In the genomic region with DNA sequence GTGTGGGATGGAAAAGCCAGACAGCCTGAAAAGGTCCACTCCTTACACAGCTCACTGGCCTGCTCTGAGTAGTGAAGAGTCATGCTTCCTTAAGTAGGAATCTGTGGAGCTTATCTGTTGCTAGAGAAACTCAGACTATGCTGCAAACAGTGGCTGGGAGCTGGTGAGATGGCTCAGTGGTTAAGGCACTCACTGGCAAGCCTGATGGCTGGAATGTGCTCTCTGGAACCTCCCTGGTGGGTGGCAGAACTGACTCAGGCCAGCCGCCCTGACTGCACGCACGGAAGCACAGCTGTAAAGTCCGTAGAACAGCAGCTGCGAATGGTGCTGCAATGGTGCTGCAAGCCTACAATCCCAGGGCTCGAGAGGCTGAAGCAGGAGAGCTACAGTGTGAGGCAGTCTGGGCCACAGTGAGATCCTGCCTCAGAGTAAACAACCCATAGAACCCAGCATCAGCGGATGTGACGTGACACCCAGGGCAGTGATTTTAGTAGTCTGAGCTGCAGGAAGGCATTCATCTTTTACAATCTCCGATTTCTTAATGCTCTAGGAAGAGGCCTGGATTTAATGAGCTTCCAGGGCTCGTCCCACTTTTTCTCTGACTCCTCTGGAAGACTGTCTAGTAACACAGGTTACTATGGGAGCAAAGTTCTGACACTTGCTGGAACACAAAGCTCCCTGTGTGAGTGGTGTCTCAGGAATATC, we compare ENCODE assay signal across 19 mouse cellular contexts. TPM values are rescaled to one million over a fixed set of nuclear protein-coding genes. Genes with fewer than 3 reads are reported as not detected.
DNase-seq lines count a peak whose midpoint lies in the region; ATAC-seq and TF ChIP-seq lines count a peak whose summit lies in the region.
"Had no signal": no experiment of that assay in that cellular context is flagged by ENCODE, and none has a peak within 500 bp of the region (broad histone marks: within the 10 kb centered on the region; RNA-seq: fewer than 3 reads in every experiment).

No protein-coding gene starts in this region.

- no peak for ATAC-seq in hindbrain, embryonic 13.5 days (ENCODE audit: low FRiP score)
- no peak for ATAC-seq in hindbrain, embryonic 12.5 days (ENCODE audit: low FRiP score)
- ATAC-seq in midbrain, embryonic 11.5 days (ENCODE audit: low FRiP score), result no peak
- ATAC-seq in midbrain, embryonic 15.5 days (replicated peaks), result no peak
- ATAC-seq in kidney, postnatal 0 days (replicated peaks; ENCODE audit: low FRiP score, low read depth), result peak; percentile 89
- ATAC-seq: forebrain, embryonic 16.5 days had no signal

- peaks cover 4% of the 10 kb centered on the region; the same call in 1 of the 2 replicates for H3K4me1 ChIP-seq in hindbrain, embryonic 13.5 days (replicated peaks)
- H3K4me1 ChIP-seq in hindbrain, embryonic 12.5 days, result no peaks in the 10 kb centered on the region
- H3K4me1 ChIP-seq in midbrain, embryonic 11.5 days (ENCODE audit: control insufficient read depth, insufficient read depth, low read length), result no peaks in the 10 kb centered on the region
- H3K4me1 ChIP-seq in midbrain, embryonic 15.5 days, result no peaks in the 10 kb centered on the region
- H3K4me1 ChIP-seq in kidney, postnatal 0 days (replicated peaks; ENCODE audit: insufficient read depth, low read length), result peaks cover 3% of the 10 kb centered on the region; the same call in 1 of the 2 replicates
- H3K4me1 ChIP-seq: heart, embryonic 15.5 days; neural tube, embryonic 12.5 days had no signal

- WGBS in hindbrain, embryonic 13.5 days, result 82% methylated on average over 10 of the region's 10 CpGs
- WGBS in hindbrain, embryonic 12.5 days, result 76% methylated on average over 10 of the region's 10 CpGs
- 75% methylated on average over 10 of the region's 10 CpGs for WGBS in midbrain, embryonic 11.5 days
- 68% methylated on average over 10 of the region's 10 CpGs for WGBS in midbrain, embryonic 15.5 days
- 27% methylated on average over 10 of the region's 10 CpGs for WGBS in kidney, postnatal 0 days

- peaks cover 37% of the 10 kb centered on the region for H3K36me3 ChIP-seq in hindbrain, embryonic 13.5 days
- H3K36me3 ChIP-seq in hindbrain, embryonic 12.5 days, result peaks cover 33% of the 10 kb centered on the region
- H3K36me3 ChIP-seq in midbrain, embryonic 11.5 days (ENCODE audit: control insufficient read depth, insufficient read depth, low read length), result peaks cover 2% of the 10 kb centered on the region; the same call in 1 of the 2 replicates
- H3K36me3 ChIP-seq in midbrain, embryonic 15.5 days (replicated peaks), result no peaks in the 10 kb centered on the region
- peaks cover 7% of the 10 kb centered on the region; the same call in 1 of the 2 replicates for H3K36me3 ChIP-seq in kidney, postnatal 0 days (ENCODE audit: insufficient read depth, low read length)

- DNase-seq in midbrain, embryonic 11.5 days (ENCODE audit: low spot score, missing footprints), result peak; percentile 61
- DNase-seq in kidney, postnatal 0 days (ENCODE audit: low spot score), result peak; percentile 81
- DNase-seq in gastrocnemius, adult 18-20 months (ENCODE audit: low spot score), result no peak
- DNase-seq in right cerebral cortex, adult 2 months (ENCODE audit: low spot score in 2 of 2), result no peak
- no peak for DNase-seq in cerebellum, postnatal 10 days
- DNase-seq: adrenal gland, postnatal 10 days; cerebellum, adult 11-12 months; liver; lung, adult 2 months had no signal

- H3K9me3 ChIP-seq in hindbrain, embryonic 13.5 days, result no peaks in the 10 kb centered on the region
- H3K9me3 ChIP-seq in hindbrain, embryonic 12.5 days (replicated peaks), result no peaks in the 10 kb centered on the region
- no peaks in the 10 kb centered on the region for H3K9me3 ChIP-seq in midbrain, embryonic 11.5 days (ENCODE audit: control insufficient read depth, low read length)
- no peaks in the 10 kb centered on the region for H3K9me3 ChIP-seq in midbrain, embryonic 15.5 days
- H3K9me3 ChIP-seq in kidney, postnatal 0 days (replicated peaks; ENCODE audit: low read length), result no peaks in the 10 kb centered on the region
- H3K9me3 ChIP-seq: embryonic facial prominence, embryonic 13.5 days; heart, embryonic 15.5 days; neural tube, embryonic 12.5 days had no signal

- peak; percentile 22; the same call in 1 of the 2 replicates for TF ChIP-seq CTCF in kidney, postnatal 0 days (IDR thresholded peaks at IDR 0.05; ENCODE audit: low read depth)

- H3K27me3 ChIP-seq in hindbrain, embryonic 13.5 days, result no peaks in the 10 kb centered on the region
- no peaks in the 10 kb centered on the region for H3K27me3 ChIP-seq in hindbrain, embryonic 12.5 days
- no peaks in the 10 kb centered on the region for H3K27me3 ChIP-seq in midbrain, embryonic 11.5 days (ENCODE audit: control insufficient read depth, insufficient read depth, low read length)
- H3K27me3 ChIP-seq in midbrain, embryonic 15.5 days (replicated peaks), result no peaks in the 10 kb centered on the region
- no peaks in the 10 kb centered on the region for H3K27me3 ChIP-seq in kidney, postnatal 0 days (ENCODE audit: insufficient read depth, low read length)
- H3K27me3 ChIP-seq: CH12.LX; embryonic facial prominence, embryonic 13.5 days; heart, embryonic 15.5 days; neural tube, embryonic 12.5 days had no signal

- H3K4me3 ChIP-seq in hindbrain, embryonic 13.5 days, result no peak overlapping the region
- no peak overlapping the region for H3K4me3 ChIP-seq in hindbrain, embryonic 12.5 days
- H3K4me3 ChIP-seq in midbrain, embryonic 11.5 days (ENCODE audit: low read depth, low read length), result no peak overlapping the region
- H3K4me3 ChIP-seq in midbrain, embryonic 15.5 days, result no peak overlapping the region
- no peak overlapping the region for H3K4me3 ChIP-seq in kidney, postnatal 0 days (replicated peaks; ENCODE audit: low read depth, low read length)
- H3K4me3 ChIP-seq: embryonic facial prominence, embryonic 13.5 days; heart, embryonic 15.5 days; neural tube, embryonic 12.5 days had no signal

- peak overlapping the region; percentile 19; the same call in 1 of the 2 replicates for H3K9ac ChIP-seq in hindbrain, embryonic 13.5 days
- no peak overlapping the region for H3K9ac ChIP-seq in hindbrain, embryonic 12.5 days
- H3K9ac ChIP-seq in midbrain, embryonic 11.5 days (ENCODE audit: low read length), result no peak overlapping the region
- H3K9ac ChIP-seq in midbrain, embryonic 15.5 days, result no peak overlapping the region
- H3K9ac ChIP-seq in kidney, postnatal 0 days (ENCODE audit: low read depth, low read length), result no peak overlapping the region
- H3K9ac ChIP-seq: embryonic facial prominence, embryonic 13.5 days; heart, embryonic 15.5 days; neural tube, embryonic 12.5 days had no signal

- H3K4me2 ChIP-seq in hindbrain, embryonic 13.5 days, result no peak overlapping the region
- H3K4me2 ChIP-seq in hindbrain, embryonic 12.5 days (replicated peaks), result no peak overlapping the region
- no peak overlapping the region for H3K4me2 ChIP-seq in midbrain, embryonic 11.5 days
- H3K4me2 ChIP-seq in midbrain, embryonic 15.5 days, result no peak overlapping the region
- no peak overlapping the region for H3K4me2 ChIP-seq in kidney, postnatal 0 days (ENCODE audit: low read length)
- H3K4me2 ChIP-seq: embryonic facial prominence, embryonic 13.5 days; heart, embryonic 15.5 days; neural tube, embryonic 12.5 days had no signal

- no peak overlapping the region for H3K27ac ChIP-seq in hindbrain, embryonic 13.5 days
- H3K27ac ChIP-seq in hindbrain, embryonic 12.5 days, result no peak overlapping the region
- H3K27ac ChIP-seq in midbrain, embryonic 11.5 days (ENCODE audit: low read depth, low read length), result no peak overlapping the region
- H3K27ac ChIP-seq in midbrain, embryonic 15.5 days, result no peak overlapping the region
- peak overlapping the region; percentile 68 for H3K27ac ChIP-seq in kidney, postnatal 0 days
- H3K27ac ChIP-seq: embryonic facial prominence, embryonic 13.5 days; heart, embryonic 15.5 days; neural tube, embryonic 12.5 days had no signal

RNA-seq across cellular contexts. Expression of a gene that starts 29.4 kb away (rescaled TPM):
- polyA plus RNA-seq in hindbrain, embryonic 13.5 days (2015; fragmentation: Nextera tagmentation; extraction: Ambion mirVana), result 0.16 and 0.22 TPM in 2 replicates
- polyA plus RNA-seq in hindbrain, embryonic 12.5 days (2016; fragmentation: Nextera tagmentation; extraction: Ambion mirVana), result 0.10 and 0.26 TPM in 2 replicates
- 0.04 TPM in 1 of 2 replicates, not detected in the other for polyA plus RNA-seq in midbrain, embryonic 11.5 days (2014; fragmentation: Nextera tagmentation; extraction: Ambion mirVana)
- 0.22 and 0.28 TPM in 2 replicates for polyA plus RNA-seq in midbrain, embryonic 15.5 days (2015; fragmentation: Nextera tagmentation; extraction: Ambion mirVana)
- 3.6 and 3.7 TPM in 2 replicates for polyA plus RNA-seq in kidney, postnatal 0 days (2015; fragmentation: Nextera tagmentation; extraction: Ambion mirVana)
- total RNA-seq in gastrocnemius, adult 18-20 months (2021), result under 1 TPM; 0.57 to 0.83 TPM
- total RNA-seq: hematopoietic stem cell, adult 5-6 weeks; megakaryocyte progenitor cell, adult 5-6 weeks had no signal

Comparison
In these comparisons a context has a peak if more than half of its experiments do, and no peak if none do; other contexts are left out.
1. DNase-seq: peak in midbrain, embryonic 11.5 days (single experiment) and kidney, postnatal 0 days (single experiment); none in gastrocnemius, adult 18-20 months (single experiment), right cerebral cortex, adult 2 months (0 of 2) and cerebellum, postnatal 10 days (0 of 2).